Mouse (Mus musculus) MEL (cell line): ENCODE results near the gene Olfr1258. TPM values are rescaled to one million over a fixed set of nuclear protein-coding genes. Genes with fewer than 3 reads are reported as not detected.

Experiments used
- DNase-seq: peaks from one replicate; pipeline ENCODE4 v3.0.0; 2011; ENCODE audit warnings: low read depth, low spot score
- H3K27ac ChIP-seq: 2 replicates; pipeline ENCODE4 v1.5.1; 2012; ENCODE audit warnings: low read depth, mild to moderate bottlenecking, control low read depth, low read length, moderate library complexity; ENCODE audit not compliant: control insufficient read depth
- H3K27me3 ChIP-seq, 2 experiments: fragments of 150-350 bp in 1 of 2; sonication (generic) in 1 of 2; 2 replicates each; pipeline ENCODE4 v1.6.1; 2012; ENCODE audit warnings: low read length in 2 of 2, mild to moderate bottlenecking in 2 of 2, improper control_type of control experiment in 1 of 2, moderate library complexity in 1 of 2; ENCODE audit not compliant: insufficient read depth in 2 of 2, control insufficient read depth in 1 of 2
- H3K36me3 ChIP-seq, 2 experiments: 2 replicates each; pipeline ENCODE4 v1.6.1; 2012 to 2014; ENCODE audit warnings: low read length in 2 of 2, improper control_type of control experiment in 1 of 2, inconsistent platforms in 1 of 2, mild to moderate bottlenecking in 1 of 2; ENCODE audit not compliant: insufficient read depth in 2 of 2, control insufficient read depth in 1 of 2
- H3K4me1 ChIP-seq, 2 experiments: fragments of 150-350 bp in 1 of 2; sonication (generic) in 1 of 2; 2 replicates each; pipeline ENCODE4 v1.6.1; 2012; ENCODE audit warnings: low read length in 2 of 2, improper control_type of control experiment in 1 of 2, mild to moderate bottlenecking in 1 of 2; ENCODE audit not compliant: insufficient read depth in 2 of 2, control insufficient read depth in 1 of 2
- H3K4me3 ChIP-seq, 2 experiments: fragments of 150-350 bp in 1 of 2; sonication (generic) in 1 of 2; 2 replicates each; pipeline ENCODE4 v1.5.1; 2012; ENCODE audit warnings: low read depth in 2 of 2, low read length in 2 of 2, mild to moderate bottlenecking in 2 of 2, moderate library complexity in 2 of 2, control low read depth in 1 of 2, improper control_type of control experiment in 1 of 2; ENCODE audit not compliant: control insufficient read depth in 1 of 2, insufficient read depth in 1 of 2
- H3K79me2 ChIP-seq: 2 replicates; pipeline ENCODE4 v1.6.1; 2012; ENCODE audit warnings: mild to moderate bottlenecking, low read length, moderate library complexity; ENCODE audit not compliant: control insufficient read depth, poor library complexity, insufficient read depth
- H3K9ac ChIP-seq: 2 replicates; pipeline ENCODE4 v1.6.1; 2012; ENCODE audit warnings: low read depth, mild to moderate bottlenecking, control low read depth, low read length, moderate library complexity; ENCODE audit not compliant: control insufficient read depth, poor library complexity, severe bottlenecking
- H3K9me3 ChIP-seq: fragments of 150-350 bp; sonication (generic); replicated peaks from 2 replicates; pipeline ENCODE4 v1.6.1; 2012; ENCODE audit warnings: mild to moderate bottlenecking, low read length, improper control_type of control experiment, moderate library complexity; ENCODE audit not compliant: insufficient read depth
- EP300 ChIP-seq, 2 experiments: IDR thresholded peaks; 2 replicates each; pipeline ENCODE4 v1.6.1; 2011; ENCODE audit warnings: improper control_type of control experiment in 2 of 2, low read length in 2 of 2, low read depth in 1 of 2, mild to moderate bottlenecking in 1 of 2
- GABPA ChIP-seq: IDR thresholded peaks from 2 replicates; pipeline ENCODE4 v1.6.1; 2012; ENCODE audit warnings: low read depth, mild to moderate bottlenecking, inconsistent platforms, low read length, improper control_type of control experiment, moderate library complexity
- MAZ ChIP-seq: IDR thresholded peaks from 2 replicates; pipeline ENCODE4 v1.6.1; 2012; ENCODE audit warnings: low read depth, mild to moderate bottlenecking, inconsistent platforms, low read length, improper control_type of control experiment
- NELFE ChIP-seq: IDR thresholded peaks from 2 replicates; pipeline ENCODE4 v1.6.1; 2011; ENCODE audit warnings: low read depth, low read length, improper control_type of control experiment
- POLR2A ChIP-seq, 2 experiments: IDR thresholded peaks; 2 replicates each; pipeline ENCODE4 v1.6.1; 2011 to 2012; ENCODE audit warnings: low read length in 2 of 2, mild to moderate bottlenecking in 2 of 2, control low read depth in 1 of 2, improper control_type of control experiment in 1 of 2, low read depth in 1 of 2, moderate library complexity in 1 of 2; ENCODE audit not compliant: control insufficient read depth in 1 of 2, insufficient read depth in 1 of 2, poor library complexity in 1 of 2
- SIN3A ChIP-seq: IDR thresholded peaks from 2 replicates; pipeline ENCODE4 v1.6.1; 2012; ENCODE audit warnings: low read length, improper control_type of control experiment, inconsistent platforms
- USF1 ChIP-seq: IDR thresholded peaks from 2 replicates; pipeline ENCODE4 v1.6.1; 2014; ENCODE audit warnings: low read depth, mild to moderate bottlenecking, inconsistent platforms, low read length, improper control_type of control experiment, moderate library complexity
- ZC3H11A ChIP-seq: IDR thresholded peaks from 2 replicates; pipeline ENCODE4 v1.6.1; 2012; ENCODE audit warnings: low read depth, mild to moderate bottlenecking, inconsistent platforms, low read length, improper control_type of control experiment
- ZKSCAN1 ChIP-seq: IDR thresholded peaks from 2 replicates; pipeline ENCODE4 v1.6.1; 2012; ENCODE audit warnings: low read depth, mild to moderate bottlenecking, inconsistent platforms, low read length, improper control_type of control experiment, moderate library complexity
- ZNF384 ChIP-seq: IDR thresholded peaks from 2 replicates; pipeline ENCODE4 v1.6.1; 2012; ENCODE audit warnings: low read depth, mild to moderate bottlenecking, inconsistent platforms, low read length, improper control_type of control experiment
- polyA plus RNA-seq, 2 experiments: library from polyadenylated mRNA; stranded (reverse) in 1 of 2; unstranded in 1 of 2; fragments of >175 nt in 1 of 2; fragments of >200 nt in 1 of 2; gene quantifications; 2 replicates each; pipeline versions ENCODE4 v1.2.1 to v1.2.4; 2012; ENCODE audit warnings: low replicate concordance in 2 of 2, low read depth in 1 of 2; ENCODE audit not compliant: insufficient read length in 2 of 2, insufficient read depth in 1 of 2, missing spikeins in 1 of 2
- total RNA-seq: library from RNA; depleted of rRNA; stranded (reverse); fragments of 300-350 nt; gene quantifications from 2 replicates; pipeline ENCODE4 v1.2.3, GENCODE M21; 2012; rRNA removed

Gene Olfr1258
- total and polyA plus RNA-seq, 3 experiments: not detected

- H3K9ac ChIP-seq: no peak overlapping the region
- H3K27me3 ChIP-seq: no peaks in the 10 kb centered on the region
- H3K4me1 ChIP-seq: no peaks in the 10 kb centered on the region
- H3K36me3 ChIP-seq: no peaks in the 10 kb centered on the region
- no peaks in the 10 kb centered on the region for H3K79me2 ChIP-seq
- no peaks in the 10 kb centered on the region for H3K9me3 ChIP-seq
- TF ChIP-seq ZC3H11A: no peak
- TF ChIP-seq MAZ: no peak
- TF ChIP-seq ZNF384: no peak
- TF ChIP-seq POLR2A (IDR thresholded peaks at IDR 0.05; ENCODE audit: control insufficient read depth in 1 of 2, insufficient read depth in 1 of 2, low read depth in 1 of 2, low read length in 2 of 2, poor library complexity in 1 of 2): no peak
- no peak for TF ChIP-seq USF1
- no peak for TF ChIP-seq EP300 (IDR thresholded peaks at IDR 0.05; ENCODE audit: low read depth in 1 of 2, low read length in 2 of 2)
- no peak for TF ChIP-seq GABPA
- TF ChIP-seq NELFE: no peak
- TF ChIP-seq SIN3A: no peak
- no peak for TF ChIP-seq ZKSCAN1
- TF ChIP-seq, all 39 proteins: peak for 0
- no peak for DNase-seq
- Histone ChIP-seq H3K4me3 (no peak overlapping the region), H3K27ac (no peak overlapping the region)
Observed at GRCm38 (mm10) chr2:89977709-89978108, 50.6 kb downstream of the Olfr1258 start.

Other genes with a start within 250 kb of the Olfr1258 start
- not detected in 2 replicates for gene Olfr1252, start 202.3 kb upstream of the Olfr1258 start, total RNA-seq
- not detected for gene Olfr1252, start 202.3 kb upstream of the Olfr1258 start, polyA plus RNA-seq
- gene Olfr1253, start 170.2 kb upstream of the Olfr1258 start, total RNA-seq: not detected in 2 replicates
- gene Olfr1253, start 170.2 kb upstream of the Olfr1258 start, polyA plus RNA-seq: not detected
- not detected in 2 replicates for gene Olfr1254, start 133.7 kb upstream of the Olfr1258 start, total RNA-seq
- gene Olfr1254, start 133.7 kb upstream of the Olfr1258 start, polyA plus RNA-seq: not detected
- not detected in 2 replicates for gene Olfr1255, start 115.3 kb upstream of the Olfr1258 start, total RNA-seq
- gene Olfr1255, start 115.3 kb upstream of the Olfr1258 start, polyA plus RNA-seq: not detected
- not detected in 2 replicates for gene Olfr1256, start 85.8 kb upstream of the Olfr1258 start, total RNA-seq
- gene Olfr1256, start 85.8 kb upstream of the Olfr1258 start, polyA plus RNA-seq: not detected
- gene Olfr48, start 79.1 kb upstream of the Olfr1258 start, total RNA-seq: not detected in 2 replicates
- not detected for gene Olfr48, start 79.1 kb upstream of the Olfr1258 start, polyA plus RNA-seq
- gene Olfr1257, start 48.9 kb upstream of the Olfr1258 start, total RNA-seq: not detected in 2 replicates
- not detected for gene Olfr1257, start 48.9 kb upstream of the Olfr1258 start, polyA plus RNA-seq
- gene Olfr1259, start 21.4 kb downstream of the Olfr1258 start, total RNA-seq: not detected in 2 replicates
- not detected for gene Olfr1259, start 21.4 kb downstream of the Olfr1258 start, polyA plus RNA-seq
- not detected in 2 replicates for gene Olfr1260, start 47.0 kb downstream of the Olfr1258 start, total RNA-seq
- gene Olfr1260, start 47.0 kb downstream of the Olfr1258 start, polyA plus RNA-seq: not detected
- gene Olfr1261, start 63.9 kb downstream of the Olfr1258 start, total RNA-seq: not detected in 2 replicates
- not detected for gene Olfr1261, start 63.9 kb downstream of the Olfr1258 start, polyA plus RNA-seq
- gene Olfr1262, start 72.8 kb downstream of the Olfr1258 start, total RNA-seq: not detected in 2 replicates
- gene Olfr1262, start 72.8 kb downstream of the Olfr1258 start, polyA plus RNA-seq: not detected
- not detected in 2 replicates for gene Olfr1263, start 84.8 kb downstream of the Olfr1258 start, total RNA-seq
- gene Olfr1263, start 84.8 kb downstream of the Olfr1258 start, polyA plus RNA-seq: not detected
- gene Olfr1264, start 98.3 kb downstream of the Olfr1258 start, total RNA-seq: not detected in 2 replicates
- not detected for gene Olfr1264, start 98.3 kb downstream of the Olfr1258 start, polyA plus RNA-seq
- gene Olfr1265, start 108.0 kb downstream of the Olfr1258 start, total RNA-seq: not detected in 2 replicates
- under 1 TPM in 1 of 2 experiments, not detected in 1; 0.06 TPM for gene Olfr1265, start 108.0 kb downstream of the Olfr1258 start, polyA plus RNA-seq
- gene Olfr140, start 136.3 kb downstream of the Olfr1258 start, total RNA-seq: not detected in 2 replicates
- gene Olfr140, start 136.3 kb downstream of the Olfr1258 start, polyA plus RNA-seq: not detected
- not detected in 2 replicates for gene Olfr1269, start 194.1 kb downstream of the Olfr1258 start, total RNA-seq
- not detected for gene Olfr1269, start 194.1 kb downstream of the Olfr1258 start, polyA plus RNA-seq
- not detected in 2 replicates for gene Olfr32, start 215.0 kb downstream of the Olfr1258 start, total RNA-seq
- not detected for gene Olfr32, start 215.0 kb downstream of the Olfr1258 start, polyA plus RNA-seq
- not detected in 2 replicates for gene Olfr1270, start 225.8 kb downstream of the Olfr1258 start, total RNA-seq
- not detected for gene Olfr1270, start 225.8 kb downstream of the Olfr1258 start, polyA plus RNA-seq